Mouse (Mus musculus) hindlimb bud, embryonic 11.5 days (tissue): ENCODE data around the gene Ppan.

Experiments
- DNase-seq: peaks from one replicate; pipeline ENCODE4 v3.0.0-alpha.2; 2012; ENCODE audit warnings: low read depth, low spot score; ENCODE audit errors: extremely low spot score

The Ppan gene

DNA sequence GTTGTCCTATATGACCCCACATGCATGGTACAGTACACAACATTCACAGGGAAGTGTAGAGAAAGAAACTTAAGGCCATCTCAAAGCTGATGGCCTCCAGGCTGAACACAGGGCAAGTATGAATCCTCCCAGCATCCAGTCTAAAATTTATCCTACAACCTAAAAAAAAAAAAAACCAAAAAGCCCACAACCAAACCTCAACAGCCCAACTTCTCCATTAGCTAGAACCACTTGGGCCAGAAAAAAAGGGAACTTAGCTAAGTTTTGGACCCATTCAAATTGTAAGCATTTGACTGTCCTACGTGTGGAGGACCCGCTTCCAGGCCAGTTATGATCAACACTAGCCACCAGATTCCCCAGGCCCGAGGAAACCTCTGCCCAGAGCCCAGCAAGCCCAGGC lies 35.3 kb downstream of the Ppan start:
- no peak for DNase-seq
